Mouse (Mus musculus) testis, adult 2 months (tissue): Measurements from ENCODE around the gene Dnaja1. TPM values are rescaled to one million over a fixed set of nuclear protein-coding genes. Genes with fewer than 3 reads are reported as not detected.

ENCODE experiments used
- H3K27ac ChIP-seq: fragments of 200-500 bp; 2 replicates; pipeline ENCODE4 v1.5.1; 2012; ENCODE audit warnings: low read depth, low read length; ENCODE audit not compliant: control insufficient read depth, insufficient read depth
- H3K27me3 ChIP-seq: fragments of 200-500 bp; 2 replicates; pipeline ENCODE4 v1.6.1; 2012; ENCODE audit warnings: mild to moderate bottlenecking, low read length, moderate library complexity; ENCODE audit not compliant: control insufficient read depth, insufficient read depth
- H3K36me3 ChIP-seq: fragments of 200-500 bp; 2 replicates; pipeline ENCODE4 v1.6.1; 2012; ENCODE audit warnings: mild to moderate bottlenecking, low read length; ENCODE audit not compliant: control insufficient read depth, insufficient read depth
- H3K4me1 ChIP-seq: fragments of 200-500 bp; 2 replicates; pipeline ENCODE4 v1.6.1; 2012; ENCODE audit warnings: low read length; ENCODE audit not compliant: control insufficient read depth, insufficient read depth
- H3K4me3 ChIP-seq: fragments of 200-500 bp; 2 replicates; pipeline ENCODE4 v1.5.1; 2012; ENCODE audit warnings: low read depth, mild to moderate bottlenecking, low read length, moderate library complexity, mixed read lengths; ENCODE audit not compliant: control insufficient read depth
- CTCF ChIP-seq: fragments of 200-500 bp; IDR thresholded peaks from 2 replicates; pipeline ENCODE4 v1.5.1; 2012; ENCODE audit warnings: low read depth, mild to moderate bottlenecking, inconsistent platforms, low read length, moderate library complexity; ENCODE audit not compliant: control insufficient read depth, insufficient read depth, insufficient replicate concordance
- POLR2A ChIP-seq: fragments of 200-500 bp; IDR thresholded peaks from 2 replicates; pipeline ENCODE4 v1.6.1; 2012; ENCODE audit warnings: low read depth, mild to moderate bottlenecking, inconsistent platforms, low read length, moderate library complexity; ENCODE audit not compliant: control insufficient read depth
- polyA plus RNA-seq: library from polyadenylated mRNA; depleted of rRNA; stranded (reverse); fragments of >200 nt; gene quantifications from 2 replicates; pipeline ENCODE4 v1.2.3, GENCODE M21; 2012

The Dnaja1 gene
- polyA plus RNA-seq, 1 experiment, result 22.3 TPM

DNA sequence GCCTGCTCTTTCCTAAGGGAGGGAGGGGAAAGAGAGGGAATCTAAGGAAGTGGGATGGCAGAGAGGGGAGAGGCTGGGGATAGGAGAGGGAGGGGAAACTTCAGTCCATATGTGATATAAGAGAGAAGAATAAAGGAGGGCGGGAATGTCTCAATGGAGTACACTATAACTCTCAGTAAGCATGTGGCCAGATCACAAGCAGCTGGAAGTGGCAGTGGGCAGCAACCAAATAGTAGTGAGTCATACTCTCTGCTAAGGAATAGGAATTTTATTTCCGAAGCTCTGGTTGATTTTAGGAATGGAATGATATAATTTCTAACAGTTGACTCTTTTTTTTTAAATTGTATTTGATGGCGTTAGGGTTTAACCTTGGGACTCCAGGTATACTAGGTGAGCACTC, 4.8 kb upstream of the Dnaja1 start:
- Histone ChIP-seq H3K27ac (no peak overlapping the region), H3K4me1 (peaks cover 2% of the 10 kb centered on the region; the same call in 1 of the 2 replicates), H3K4me3 (no peak overlapping the region), H3K27me3 (no peaks in the 10 kb centered on the region), H3K36me3 (no peaks in the 10 kb centered on the region; the same call in 1 of the 2 replicates)
- TF ChIP-seq CTCF, result no peak
- TF ChIP-seq POLR2A, result no peak

GRCm38 (mm10) chr4:40720910-40721309, 1.0 kb upstream of the Dnaja1 start:
- TF ChIP-seq POLR2A, result no peak
- TF ChIP-seq CTCF, result no peak
- peaks cover 1% of the 10 kb centered on the region; the same call in 1 of the 2 replicates for H3K36me3 ChIP-seq
- H3K27ac ChIP-seq, result peak overlapping the region; percentile 79; the same call in 1 of the 2 replicates
- peaks cover 2% of the 10 kb centered on the region; the same call in 1 of the 2 replicates for H3K4me1 ChIP-seq
- no peaks in the 10 kb centered on the region for H3K27me3 ChIP-seq
- H3K4me3 ChIP-seq, result peak overlapping the region; percentile 38

GRCm38 (mm10) chr4:40722687-40723460, 924 bp downstream of the Dnaja1 start:
- Histone ChIP-seq H3K27ac (peak overlapping the region; percentile 95), H3K27me3 (no peaks in the 10 kb centered on the region), H3K36me3 (peaks cover 1% of the 10 kb centered on the region), H3K4me1 (peaks cover 2% of the 10 kb centered on the region; the same call in 1 of the 2 replicates), H3K4me3 (peak overlapping the region; percentile 91)
- TF ChIP-seq CTCF, result no peak
- 0 out of 2 replicates have a peak, but pooled peaks have one; percentile 6 for TF ChIP-seq POLR2A

GRCm38 (mm10) chr4:40725141-40725540, 3.2 kb downstream of the Dnaja1 start:
- Histone ChIP-seq H3K4me3 (no peak overlapping the region), H3K36me3 (peaks cover 1% of the 10 kb centered on the region)

DNA sequence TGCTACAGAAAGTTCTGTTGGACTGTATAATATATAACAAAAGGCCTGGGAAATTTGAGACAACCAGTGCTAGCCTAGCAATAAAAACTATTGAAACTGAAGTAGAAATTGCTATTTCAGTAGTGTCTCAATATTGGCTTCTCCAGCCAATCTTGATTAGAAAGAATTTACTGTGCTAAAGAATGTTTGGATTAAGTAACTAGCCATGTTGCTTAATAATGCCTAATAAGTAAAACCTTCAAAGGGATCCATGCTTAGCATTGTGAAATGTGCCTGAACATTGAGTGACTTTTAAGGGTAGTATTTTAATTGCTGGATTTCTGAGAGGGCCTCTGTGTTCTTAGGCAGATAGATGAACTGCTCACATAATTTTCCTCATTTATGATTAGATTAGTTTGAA, 3.6 kb downstream of the Dnaja1 start:
- peaks cover 2% of the 10 kb centered on the region; the same call in 1 of the 2 replicates for H3K4me1 ChIP-seq
- no peak overlapping the region for H3K4me3 ChIP-seq
- no peaks in the 10 kb centered on the region for H3K27me3 ChIP-seq
- TF ChIP-seq CTCF (no peak), POLR2A (no peak)
- no peak overlapping the region for H3K27ac ChIP-seq
- H3K36me3 ChIP-seq, result peaks cover 1% of the 10 kb centered on the region

More at GRCm38 (mm10) chr4:40725141-40725540, 3.2 kb downstream of the Dnaja1 start:
- TF ChIP-seq POLR2A (no peak), CTCF (no peak)
- no peak overlapping the region for H3K27ac ChIP-seq
- H3K4me1 ChIP-seq, result peaks cover 2% of the 10 kb centered on the region; the same call in 1 of the 2 replicates
- H3K27me3 ChIP-seq, result no peaks in the 10 kb centered on the region

GRCm38 (mm10) chr4:40727247-40727646, 5.3 kb downstream of the Dnaja1 start:
- TF ChIP-seq POLR2A (no peak), CTCF (no peak)
- no peaks in the 10 kb centered on the region for H3K4me1 ChIP-seq
- no peaks in the 10 kb centered on the region for H3K27me3 ChIP-seq
- no peak overlapping the region for H3K4me3 ChIP-seq
- peaks cover 1% of the 10 kb centered on the region for H3K36me3 ChIP-seq
- H3K27ac ChIP-seq, result no peak overlapping the region

DNA sequence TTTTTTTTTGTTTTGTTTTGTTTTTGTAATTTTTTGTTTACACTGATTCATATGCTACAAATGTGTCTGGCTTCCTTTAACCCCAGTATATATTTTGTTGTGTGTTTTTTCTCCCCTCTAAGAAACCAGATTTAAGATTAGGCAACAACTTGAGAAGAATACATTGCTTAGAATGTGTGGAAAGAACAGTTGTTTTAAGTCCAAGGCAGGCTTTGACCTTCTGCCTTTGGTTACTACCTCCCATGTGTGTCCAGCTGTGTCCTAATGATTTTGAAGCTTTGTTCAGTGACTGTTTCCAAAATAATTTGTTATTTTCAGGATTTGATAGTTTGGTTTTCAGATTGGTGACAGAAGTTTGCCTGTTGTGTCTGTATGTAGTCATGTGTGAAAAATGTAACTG, 9.3 kb downstream of the Dnaja1 start:
- Histone ChIP-seq H3K27ac (no peak overlapping the region), H3K27me3 (no peaks in the 10 kb centered on the region), H3K4me3 (no peak overlapping the region), H3K36me3 (no peaks in the 10 kb centered on the region; the same call in 1 of the 2 replicates), H3K4me1 (no peaks in the 10 kb centered on the region)
- no peak for TF ChIP-seq CTCF
- TF ChIP-seq POLR2A, result no peak
